Mouse (Mus musculus) liver, postnatal 0 days (tissue): ENCODE measurements around the gene Frem3. TPM values are rescaled to one million over a fixed set of nuclear protein-coding genes. Genes with fewer than 3 reads are reported as not detected.
A peak's percentile ranks its signal among the peaks of the same experiment; 100 is the strongest.
"Not testable (repeated sequence)": the region's sequence is repeated elsewhere in the genome, so short reads cannot be mapped to it uniquely, and the experiment has no call there.

Source experiments
- ATAC-seq: fragments of 200-750 bp; cut with Nextera tagmentation; 2 replicates; pipeline ENCODE4 v1.8.0; 2017; ENCODE audit warnings: mild to moderate bottlenecking, moderate library complexity
- DNase-seq: peaks from one replicate; pipeline ENCODE4 v3.0.0-alpha.2; 2016
- H3K27ac ChIP-seq: fragments of 300-500 bp; sonication (generic); 2 replicates; pipeline ENCODE4 v1.5.1; 2014; ENCODE audit warnings: antibody characterized with exemption, moderate library complexity, mild to moderate bottlenecking, low read depth
- H3K27me3 ChIP-seq: fragments of 300-500 bp; sonication (generic); 2 replicates; pipeline ENCODE4 v1.6.1; 2014; ENCODE audit warnings: low read length, control low read depth, mixed read lengths; ENCODE audit not compliant: insufficient read depth
- H3K36me3 ChIP-seq: fragments of 300-500 bp; sonication (generic); replicated peaks from 2 replicates; pipeline ENCODE4 v1.6.1; 2014; ENCODE audit warnings: mild to moderate bottlenecking, control low read depth, low read length, moderate library complexity, mixed read lengths; ENCODE audit not compliant: insufficient read depth
- H3K4me1 ChIP-seq: fragments of 300-500 bp; sonication (generic); 2 replicates; pipeline ENCODE4 v1.6.1; 2014; ENCODE audit warnings: antibody characterized with exemption, mild to moderate bottlenecking, control low read depth; ENCODE audit not compliant: insufficient read depth
- H3K4me2 ChIP-seq: fragments of 300-500 bp; sonication (generic); 2 replicates; pipeline ENCODE4 v1.6.1; 2014; ENCODE audit warnings: low read depth, mild to moderate bottlenecking, low read length, moderate library complexity, mixed read lengths
- H3K4me3 ChIP-seq: fragments of 300-500 bp; sonication (generic); 2 replicates; pipeline ENCODE4 v1.5.1; 2014; ENCODE audit warnings: low read depth, low read length
- H3K9ac ChIP-seq: fragments of 300-500 bp; sonication (generic); replicated peaks from 2 replicates; pipeline ENCODE4 v1.6.1; 2014; ENCODE audit warnings: mild to moderate bottlenecking, moderate library complexity
- H3K9me3 ChIP-seq: fragments of 300-500 bp; sonication (generic); 2 replicates; pipeline ENCODE4 v1.6.1; 2016; ENCODE audit warnings: mild to moderate bottlenecking, control low read depth, low read length, mixed read lengths
- CTCF ChIP-seq: sonication (generic); IDR thresholded peaks from 2 replicates; pipeline ENCODE4 v1.5.1; 2016; ENCODE audit warnings: antibody characterized with exemption, low read depth
- EP300 ChIP-seq: IDR thresholded peaks from 2 replicates; pipeline ENCODE4 v1.6.1; 2016; ENCODE audit warnings: antibody characterized with exemption, low read depth, mild to moderate bottlenecking
- WGBS: fragments of 180-500 bp; shearing (Covaris S2); extraction: QIAGEN DNeasy Blood & Tissue Kit; methylation state at CpG from one replicate; pipeline ENCODE4 v1.1.7; 2014; ENCODE audit not compliant: insufficient replicate concordance; 5-methylcytosine and 5-hydroxymethylcytosine counted together
- polyA plus RNA-seq: library from polyadenylated mRNA; unstranded; fragments of >200 nt; fragmentation: Nextera tagmentation; extraction: Ambion mirVana; gene quantifications from 2 replicates; pipeline ENCODE4 v1.2.1, GENCODE M21; 2015

The Frem3 gene
- polyA plus RNA-seq, 1 experiment from 2014 or later = 0.08 TPM

DNA sequence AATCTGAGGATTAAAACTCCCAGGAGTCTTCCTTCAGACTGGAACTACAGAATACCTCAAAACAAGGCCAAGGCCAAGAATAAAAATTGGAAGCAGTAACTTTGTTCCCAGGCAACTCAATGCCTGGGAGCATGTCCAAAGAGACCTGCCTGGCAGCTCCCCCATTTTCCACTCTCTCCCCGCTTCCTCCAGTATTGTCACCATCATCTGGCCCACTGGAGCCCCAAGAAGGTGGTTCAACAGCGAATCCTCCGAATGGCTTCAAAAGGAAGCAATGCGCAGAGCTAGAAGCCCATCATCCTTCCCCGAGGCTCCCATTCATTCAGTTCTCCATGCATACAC, 127.1 kb downstream of the Frem3 start:
- Histone ChIP-seq H3K4me1 (peaks cover 10% of the 10 kb centered on the region), H3K9me3 (no peaks in the 10 kb centered on the region), H3K4me3 (peak overlapping the region; percentile 89), H3K4me2 (peak overlapping the region; percentile 87), H3K27ac (peak overlapping the region; percentile 99), H3K36me3 (peaks cover 17% of the 10 kb centered on the region), H3K9ac (peak overlapping the region; percentile 82), H3K27me3 (no peaks in the 10 kb centered on the region)
- TF ChIP-seq CTCF = no peak
- no peak for TF ChIP-seq EP300
- WGBS = 1% methylated on average over 5 of the region's 5 CpGs
- ATAC-seq = no peak
- no peak for DNase-seq

DNA sequence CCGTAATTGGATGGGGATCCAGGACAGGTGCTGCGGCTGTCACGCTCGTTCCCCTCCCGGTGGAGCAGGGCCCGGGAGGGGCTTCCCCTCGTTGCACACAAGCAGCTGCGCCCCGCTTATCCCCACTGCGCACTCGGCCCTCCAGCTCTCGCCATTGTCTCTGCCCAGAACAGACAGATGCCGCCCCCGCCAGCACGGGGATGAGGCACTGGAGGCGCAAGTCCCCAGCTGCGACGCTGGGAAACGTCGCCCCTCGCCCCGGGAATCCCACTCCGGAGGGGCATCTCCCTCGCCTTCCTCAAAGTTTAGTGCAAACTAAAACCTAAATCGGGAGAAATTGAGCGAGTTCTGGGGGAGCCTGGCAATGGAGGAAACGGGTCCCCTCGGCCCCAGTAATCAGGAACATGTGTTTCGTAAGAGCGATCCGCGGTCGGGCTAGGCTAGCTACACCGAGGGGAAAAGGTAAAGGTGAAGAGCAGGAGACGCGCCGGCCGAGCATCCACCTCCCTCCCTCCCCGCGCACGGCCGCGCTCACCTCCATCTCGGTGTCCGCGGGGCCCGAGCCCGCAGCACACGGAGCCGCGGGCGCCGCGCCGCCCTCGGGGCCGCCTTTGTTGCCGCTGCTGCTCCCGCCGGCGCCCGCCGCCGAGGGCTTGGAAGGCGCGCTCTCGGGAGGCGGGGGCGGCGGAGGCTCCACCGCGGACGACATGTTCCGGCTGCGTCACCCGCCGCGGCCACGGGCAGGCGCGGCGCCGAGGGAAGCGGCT, 127.7 kb downstream of the Frem3 start:
- TF ChIP-seq EP300 = no peak
- Histone ChIP-seq H3K4me2 (peak overlapping the region; percentile 87), H3K36me3 (peaks cover 13% of the 10 kb centered on the region), H3K27ac (peak overlapping the region; percentile 99), H3K4me3 (peak overlapping the region; percentile 89), H3K4me1 (peaks cover 10% of the 10 kb centered on the region), H3K27me3 (no peaks in the 10 kb centered on the region), H3K9me3 (no peaks in the 10 kb centered on the region), H3K9ac (peak overlapping the region; percentile 82)
- under 1% methylated on average over 42 of the region's 84 CpGs for WGBS
- DNase-seq = peak; percentile 61
- peak; percentile 68 for ATAC-seq

DNA sequence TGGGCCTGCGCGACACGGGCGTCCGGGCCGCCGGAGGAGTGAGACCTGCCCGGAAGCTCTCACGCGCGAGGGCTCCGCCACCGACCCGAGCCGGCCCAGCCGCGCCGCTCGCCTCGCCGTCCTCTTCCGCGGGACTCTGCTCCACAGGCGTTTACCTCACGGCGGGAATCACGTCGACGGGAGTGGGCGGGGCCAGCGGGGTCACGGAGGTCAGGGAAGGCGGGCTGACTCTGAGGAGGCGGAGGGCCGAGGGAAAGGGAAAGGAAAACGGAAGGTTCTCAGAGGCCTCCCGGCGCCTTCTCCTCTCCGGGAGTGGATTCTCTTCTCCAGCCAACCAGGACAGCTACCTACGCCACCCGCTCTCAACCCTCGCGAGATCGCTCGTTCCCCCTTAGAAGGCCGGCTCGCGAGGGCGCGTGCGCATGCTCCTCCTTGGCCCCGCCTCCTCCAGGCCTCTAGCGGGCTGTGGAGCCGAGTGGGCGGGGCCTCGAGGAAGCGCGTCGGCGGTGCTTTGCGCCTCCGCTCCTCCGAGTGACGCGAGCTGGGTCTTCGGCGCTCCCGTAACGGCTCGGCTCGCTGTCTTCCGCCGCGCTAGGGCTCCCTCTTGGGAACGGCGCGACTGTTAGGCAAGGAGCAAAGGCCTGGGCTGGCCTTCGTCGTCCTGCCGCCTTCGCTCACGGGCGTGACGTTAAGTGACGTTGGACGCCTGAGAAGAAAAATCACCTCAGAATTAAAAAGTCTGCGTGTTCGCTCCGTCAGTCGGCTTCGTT, 128.5 kb downstream of the Frem3 start, which contains the start of gene Smarca5:
Gene Smarca5 (minus strand): TSS at position 343 of the 770 bp plus-strand sequence.
- not testable (repeated sequence) for H3K36me3 ChIP-seq, H3K27me3 ChIP-seq, H3K9me3 ChIP-seq
- DNase-seq (peak; percentile 91), ATAC-seq (peak; percentile 91)
- WGBS = 2% methylated on average over 60 of the region's 91 CpGs
- Histone ChIP-seq H3K9ac (peak within 1 kb of the TSS; percentile 82), H3K4me1 (peaks cover 10% of the 10 kb centered on the region), H3K4me3 (peak within 1 kb of the TSS; percentile 89), H3K27ac (peak within 1 kb of the TSS; percentile 99), H3K4me2 (peak within 1 kb of the TSS; percentile 87)

DNA sequence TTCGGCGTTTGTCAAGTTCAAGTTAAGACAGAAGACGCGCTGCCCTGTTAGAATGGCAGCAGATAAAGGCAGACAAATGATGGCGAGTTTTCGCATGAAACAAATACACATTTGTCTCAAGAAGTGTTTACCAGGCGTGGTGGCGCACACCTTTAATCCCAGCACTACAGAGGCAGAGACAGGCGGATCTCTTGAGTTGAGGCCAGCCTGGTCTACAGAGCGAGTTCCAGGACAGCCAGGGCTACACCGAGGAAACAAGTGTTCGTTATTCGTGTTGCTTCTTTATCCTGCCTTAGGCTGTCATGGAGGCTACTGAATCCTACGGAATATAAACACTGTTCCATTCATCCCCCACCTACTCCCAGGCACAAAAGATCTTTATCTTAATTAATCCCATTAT, 129.1 kb downstream of the Frem3 start:
- WGBS = 12% methylated on average over 14 of the region's 14 CpGs
- no peak for TF ChIP-seq EP300
- no peak for TF ChIP-seq CTCF
- peak overlapping the region; percentile 89 for H3K4me3 ChIP-seq
- peak overlapping the region; percentile 69 for H3K4me2 ChIP-seq
- ATAC-seq (peak; percentile 36), DNase-seq (no peak)
- peaks cover 7% of the 10 kb centered on the region for H3K36me3 ChIP-seq
- peak overlapping the region; percentile 69 for H3K9ac ChIP-seq
- no peaks in the 10 kb centered on the region for H3K9me3 ChIP-seq
- H3K27ac ChIP-seq = peak overlapping the region; percentile 99
- H3K27me3 ChIP-seq = no peaks in the 10 kb centered on the region
- H3K4me1 ChIP-seq = peaks cover 10% of the 10 kb centered on the region

Other genes starting within 250 kb of the Frem3 start
- gene Gypa, start 117.3 kb upstream of the Frem3 start, polyA plus RNA-seq = 278 and 289 TPM in 2 replicates
- gene Smarca5, start 128.4 kb downstream of the Frem3 start, polyA plus RNA-seq = 25.3 and 25.4 TPM in 2 replicates